Mouse (Mus musculus): ENCODE data around the gene Cdk5r1.
A peak's percentile ranks its signal among the peaks of the same experiment; 100 is the strongest.
"Not testable (repeated sequence)": the region's sequence is repeated elsewhere in the genome, so short reads cannot be mapped to it uniquely, and the experiment has no call there.

The Cdk5r1 gene

DNA sequence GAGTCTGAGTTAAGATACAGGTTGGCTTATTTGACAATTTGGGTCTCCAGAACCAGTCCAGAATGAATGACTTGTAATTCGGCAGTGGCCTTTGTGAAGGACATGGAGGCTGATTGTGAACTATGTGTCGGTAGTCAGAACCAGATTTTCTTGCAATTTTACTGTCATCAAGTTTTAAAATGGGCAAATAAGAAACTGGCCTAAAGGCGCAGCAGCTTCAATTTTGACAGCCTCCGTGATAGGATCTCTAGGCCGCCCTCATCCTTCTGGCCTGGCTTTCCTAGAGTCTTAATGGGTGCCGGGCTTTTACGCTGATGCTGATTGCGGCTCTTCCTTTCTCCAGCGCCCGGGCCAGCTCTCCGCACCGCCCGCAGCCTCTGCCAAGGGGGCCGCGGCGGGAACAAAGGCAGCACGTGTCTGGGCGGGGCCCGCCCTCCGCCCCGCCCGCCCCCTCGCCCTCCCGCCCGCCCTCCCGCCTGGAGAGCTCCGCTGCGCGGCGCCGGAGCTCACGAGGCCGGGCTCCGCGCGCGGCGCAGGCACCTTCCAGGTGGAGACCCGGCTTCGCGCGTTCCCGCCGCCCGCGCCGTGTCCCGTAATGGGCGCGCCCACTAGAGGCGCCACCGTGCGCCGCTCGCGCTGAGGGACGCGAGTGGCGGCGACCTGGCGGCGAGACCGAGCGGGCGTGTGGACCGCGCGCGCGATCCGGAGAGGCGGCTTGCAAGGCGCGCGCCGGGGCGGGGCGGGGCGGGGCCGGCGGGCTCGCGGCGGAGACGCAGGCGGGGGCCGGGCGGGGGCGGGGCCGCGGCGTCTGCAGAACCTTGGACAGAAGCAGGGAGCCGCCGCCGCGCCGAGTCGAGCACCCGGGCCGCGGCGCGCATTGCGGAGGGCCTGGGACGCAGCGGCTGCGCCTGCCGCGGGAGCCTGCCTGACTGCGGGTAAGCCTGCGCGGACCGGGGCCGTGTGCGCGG lies at the start of gene Cdk5r1:
Gene Cdk5r1 (plus strand): TSS at position 802 of the 968 bp plus-strand sequence.
- DNase-seq (ENCODE audit: low spot score), result peak; percentile 80

GRCm38 (mm10) chr11:80428381-80429008 lies 48.3 kb upstream of the Cdk5r1 start, which contains the start of gene Psmd11:
TSS of gene Psmd11 (plus strand) at chr11:80428615.
- peak; percentile 96 for DNase-seq (ENCODE audit: low spot score)

DNA sequence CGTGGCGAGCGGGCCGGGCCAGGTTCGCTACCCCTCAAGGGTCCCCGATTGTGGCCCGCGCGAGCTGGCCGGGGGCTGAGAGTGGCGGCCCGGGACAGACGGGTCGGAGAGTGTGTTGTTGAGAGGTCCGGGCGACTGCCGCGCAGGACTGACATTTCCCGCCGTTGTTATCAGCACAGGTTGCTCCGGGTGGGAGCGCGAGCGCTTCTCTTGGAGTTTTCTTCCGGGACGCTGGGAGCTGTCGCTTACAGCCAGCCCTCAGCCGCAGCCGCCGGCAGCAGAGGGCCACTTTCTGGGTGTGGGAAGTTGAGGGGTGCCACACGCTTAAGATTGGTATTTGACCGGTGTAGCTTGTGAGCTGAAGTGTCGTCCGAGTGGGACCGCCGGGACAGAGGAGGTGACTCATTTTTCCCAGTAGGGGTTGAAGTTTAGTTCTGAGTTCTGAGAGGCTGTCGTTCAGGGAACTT lies 47.8 kb upstream of the Cdk5r1 start:
- peak; percentile 25 for DNase-seq (ENCODE audit: low spot score)

DNA sequence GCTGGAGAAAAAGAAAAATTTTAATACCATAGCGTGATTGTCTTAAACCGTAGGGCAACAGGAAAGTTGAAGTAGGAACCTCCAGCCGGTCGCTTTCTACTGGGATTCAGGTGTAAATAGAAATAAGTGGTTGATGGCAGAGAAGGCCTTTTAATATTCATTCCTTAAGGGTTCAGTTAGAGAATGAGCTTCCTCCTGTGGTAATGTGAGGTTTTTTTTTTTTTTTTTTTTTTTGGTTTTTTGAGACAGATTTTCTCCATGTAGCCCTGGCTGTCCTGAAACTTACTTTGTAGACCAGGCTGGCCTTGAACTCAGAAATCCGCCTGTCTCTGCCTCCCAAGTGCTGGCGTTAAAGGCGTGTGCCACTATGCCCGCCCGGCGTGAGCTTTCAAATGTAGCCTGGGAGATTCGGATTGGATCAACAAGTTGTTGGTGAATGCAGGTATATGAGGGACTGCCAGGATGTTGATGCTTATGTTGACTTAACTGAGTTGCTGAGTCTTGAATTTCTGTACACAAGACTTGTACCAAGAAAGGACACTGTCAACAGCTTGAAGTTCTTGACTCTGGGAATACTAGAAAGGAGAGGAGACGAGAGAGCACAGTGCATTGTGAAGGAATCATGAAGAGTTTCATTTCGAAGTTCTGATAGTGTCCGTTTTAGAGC lies 47.2 kb upstream of the Cdk5r1 start:
- DNase-seq (ENCODE audit: low spot score), result no peak

DNA sequence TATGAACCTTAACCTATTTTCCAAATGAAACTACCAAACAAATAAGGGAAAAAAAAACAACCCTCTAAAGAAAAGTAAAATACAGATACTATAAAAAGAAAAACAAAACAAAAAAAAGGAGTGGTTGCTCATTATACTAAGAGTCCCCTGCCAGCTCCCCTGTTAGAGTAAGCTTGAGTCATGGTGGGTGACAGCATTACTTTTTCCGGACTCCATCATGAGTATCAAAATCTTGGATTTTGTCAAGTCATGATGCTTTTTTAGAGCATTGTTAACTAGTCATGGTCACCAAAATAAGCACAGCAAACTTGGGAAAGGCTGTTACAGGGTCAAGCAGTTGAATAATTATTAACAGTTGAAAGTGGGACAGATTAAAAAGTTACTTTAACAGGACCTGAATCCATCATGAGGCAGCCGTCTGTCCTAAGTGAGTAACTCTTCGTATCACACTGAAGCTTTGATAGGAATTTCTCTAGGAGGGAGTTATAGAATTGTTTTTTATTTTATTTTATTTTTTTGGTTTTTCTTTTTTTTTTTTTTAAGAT lies 46.4 kb upstream of the Cdk5r1 start:
- DNase-seq (ENCODE audit: low spot score), result no peak

GRCm38 (mm10) chr11:80446916-80447315 lies 29.9 kb upstream of the Cdk5r1 start:
- DNase-seq (ENCODE audit: low spot score), result no peak

- no peak for DNase-seq (ENCODE audit: low spot score)
Measured at GRCm38 (mm10) chr11:80449859-80450258, 27.0 kb upstream of the Cdk5r1 start.

GRCm38 (mm10) chr11:80452242-80452641 lies 24.6 kb upstream of the Cdk5r1 start:
- DNase-seq (ENCODE audit: low spot score), result no peak

- no peak for DNase-seq (ENCODE audit: low spot score)
Measured at GRCm38 (mm10) chr11:80453198-80453597, 23.6 kb upstream of the Cdk5r1 start.

DNA sequence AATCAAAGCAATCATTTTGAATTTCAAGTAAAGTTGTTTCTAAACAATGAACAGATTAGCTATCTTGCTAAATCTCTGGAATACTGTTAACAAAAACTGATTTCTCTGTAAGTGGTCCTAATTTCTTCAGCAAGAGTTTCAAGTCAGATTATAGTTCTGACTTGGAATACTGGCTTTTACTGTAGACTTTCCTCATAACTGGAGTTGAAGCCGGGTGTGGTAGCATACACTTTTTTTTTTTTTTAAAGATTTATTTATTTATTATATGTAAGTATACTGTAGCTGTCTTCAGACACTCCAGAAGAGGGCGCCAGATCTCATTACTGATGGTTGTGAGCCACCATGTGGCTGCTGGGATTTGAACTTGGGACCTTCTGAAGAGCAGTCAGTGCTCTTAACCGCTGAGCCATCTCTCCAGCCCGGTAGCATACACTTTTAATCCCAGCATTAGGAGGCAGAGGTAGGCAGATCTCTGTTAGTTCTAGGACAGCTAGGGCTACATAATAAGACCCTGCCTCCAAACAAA lies 13.2 kb upstream of the Cdk5r1 start:
- DNase-seq (ENCODE audit: low spot score), result not testable (repeated sequence)

GRCm38 (mm10) chr11:80471836-80472605 lies 4.8 kb upstream of the Cdk5r1 start:
- no peak for DNase-seq (ENCODE audit: low spot score)

- DNase-seq (ENCODE audit: low spot score), result peak; percentile 46
Measured at GRCm38 (mm10) chr11:80474175-80474691, 2.6 kb upstream of the Cdk5r1 start.

DNA sequence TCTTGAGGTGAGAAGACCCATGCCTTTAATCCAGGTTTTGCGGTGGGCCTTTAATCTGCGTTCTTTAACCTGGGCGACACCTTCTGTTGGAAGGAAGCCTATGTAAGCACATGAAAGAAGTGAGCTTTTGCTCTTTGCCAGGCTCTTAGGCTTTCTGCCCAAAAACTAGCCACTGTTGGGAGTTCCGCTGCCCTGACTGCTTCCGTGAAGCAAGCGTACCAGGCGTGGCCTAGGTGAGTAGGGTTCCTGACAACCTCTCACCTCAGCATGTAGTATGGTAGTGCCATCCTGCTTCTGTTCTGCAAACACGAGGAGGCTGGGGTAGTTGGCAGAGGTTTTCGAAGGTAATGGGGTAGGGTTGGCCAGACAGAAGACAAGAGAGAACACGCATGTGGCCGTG lies 2.0 kb upstream of the Cdk5r1 start:
- DNase-seq (ENCODE audit: low spot score), result peak; percentile 57

DNA sequence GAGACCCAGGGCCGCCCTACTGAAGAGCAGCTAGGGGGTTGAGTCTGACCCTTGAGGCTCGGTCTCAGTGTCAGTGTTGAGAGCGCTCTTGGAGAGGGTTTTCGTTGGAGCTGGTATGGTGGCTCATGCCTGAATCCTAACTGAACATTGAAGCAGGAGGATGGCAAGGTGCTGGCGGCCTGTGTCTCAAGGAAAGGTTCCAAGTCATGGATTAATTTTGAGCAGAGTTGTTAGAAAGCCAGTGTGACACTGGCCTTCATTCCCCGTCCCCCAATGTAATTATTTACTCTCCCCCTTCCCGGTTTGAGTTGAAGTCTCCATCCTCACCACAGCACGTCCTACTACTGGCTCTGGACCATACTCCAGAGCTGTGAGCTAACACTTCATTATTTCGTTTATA lies 1.3 kb upstream of the Cdk5r1 start:
- DNase-seq (ENCODE audit: low spot score), result no peak

- no peak for DNase-seq (ENCODE audit: low spot score)
Measured at GRCm38 (mm10) chr11:80477341-80478199, 747 bp downstream of the Cdk5r1 start.

DNA sequence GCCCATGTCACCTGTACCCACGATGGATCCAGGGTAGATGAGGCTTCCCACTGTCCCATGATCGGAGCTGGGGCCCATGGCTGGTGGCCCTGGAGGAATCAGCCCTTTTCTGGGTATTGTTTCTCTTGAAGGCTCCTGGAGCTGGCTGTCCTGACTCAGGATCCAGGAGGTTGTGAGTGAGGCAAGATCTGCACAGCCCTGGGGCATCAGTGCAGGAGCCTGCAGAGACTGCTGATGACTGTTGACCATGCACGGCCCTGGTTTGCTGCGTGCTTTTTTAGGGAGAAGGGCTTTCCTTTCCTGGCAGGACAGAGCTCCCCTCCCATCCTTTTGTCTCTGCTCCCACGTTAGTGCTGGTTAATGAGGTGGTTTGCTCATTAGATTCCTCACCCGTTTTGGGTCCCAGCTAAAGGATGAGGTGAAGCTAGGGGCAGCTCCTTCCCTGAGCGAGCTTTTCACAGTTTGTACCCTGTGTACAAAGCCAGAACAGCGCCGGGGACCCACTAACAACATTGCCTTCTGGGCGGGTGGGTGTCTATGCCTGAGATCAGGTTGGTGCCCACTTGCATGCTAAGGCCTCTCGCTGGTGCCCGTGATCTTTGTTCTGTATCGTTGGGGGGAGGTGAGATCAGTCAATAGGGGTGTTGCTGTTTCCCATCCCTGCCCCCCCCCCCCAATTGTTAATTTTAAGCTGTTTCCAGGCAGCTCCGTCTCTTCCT lies 2.0 kb downstream of the Cdk5r1 start:
- no peak for DNase-seq (ENCODE audit: low spot score)

- no peak for DNase-seq (ENCODE audit: low spot score)
Measured at GRCm38 (mm10) chr11:80479425-80479824, 2.6 kb downstream of the Cdk5r1 start.

DNA sequence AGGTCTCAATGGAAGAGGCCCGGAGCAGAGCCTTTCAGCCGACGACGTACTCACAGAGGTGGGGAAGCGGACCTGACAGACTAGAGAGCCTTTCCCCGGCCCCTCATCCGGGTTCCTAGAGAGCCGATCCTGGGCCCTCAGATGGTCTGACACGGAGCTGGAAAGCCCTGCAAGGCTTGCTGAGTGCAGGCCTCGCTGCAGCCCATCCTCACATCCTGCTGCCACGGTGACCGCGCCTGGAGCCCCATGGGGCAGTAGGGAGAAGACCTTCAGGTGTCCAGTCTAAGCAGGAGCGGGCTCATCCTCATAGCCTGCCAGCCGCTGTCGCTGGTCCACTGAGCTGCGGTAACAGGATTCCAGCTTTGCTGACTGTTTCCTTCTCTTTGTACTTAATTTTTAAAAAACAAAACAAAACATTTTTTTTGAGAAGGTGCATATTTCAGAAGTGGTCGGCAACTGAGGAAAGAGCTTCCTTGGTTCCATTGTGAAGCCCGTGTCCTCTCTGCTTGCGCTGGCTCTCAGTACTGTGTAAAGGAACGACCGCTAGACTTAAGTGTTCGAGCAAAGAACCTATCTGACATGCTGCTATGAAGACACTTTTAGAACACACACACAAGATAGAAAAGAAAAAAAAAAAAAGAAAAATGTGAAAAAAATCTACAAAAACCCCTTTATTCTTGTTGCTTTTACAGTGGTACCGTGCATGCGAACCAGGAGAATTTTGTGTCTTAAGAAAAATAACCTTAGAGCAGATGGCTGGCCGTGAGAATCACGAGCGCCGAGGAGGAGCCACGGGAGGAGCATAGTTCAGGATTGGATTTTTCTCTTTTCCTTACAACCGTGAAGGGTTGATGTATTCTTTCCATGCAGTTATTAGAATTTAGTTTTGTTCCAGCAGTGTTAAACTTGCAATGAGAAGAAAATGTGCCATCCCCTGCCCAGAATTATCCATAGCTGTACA lies 3.4 kb downstream of the Cdk5r1 start:
- DNase-seq (ENCODE audit: low spot score), result no peak

Measured in lung, postnatal 25 days (tissue).